Mouse (Mus musculus) midbrain, embryonic 14.5 days (tissue): ENCODE results near the gene Jade2. TPM values are rescaled to one million over a fixed set of nuclear protein-coding genes. Genes with fewer than 3 reads are reported as not detected.

ENCODE experiments used
- ATAC-seq: fragments of 200-750 bp; cut with Nextera tagmentation; 2 replicates; pipeline ENCODE4 v1.8.0; 2017; ENCODE audit warnings: moderate number of reproducible peaks, moderate library complexity; ENCODE audit not compliant: low FRiP score, low TSS enrichment
- DNase-seq: peaks from one replicate; pipeline ENCODE4 v3.0.0-alpha.2; 2015
- H3K27ac ChIP-seq: fragments of 300-500 bp; sonication (generic); replicated peaks from 2 replicates; pipeline ENCODE4 v1.5.1; 2014; ENCODE audit warnings: mild to moderate bottlenecking, low read depth, low read length, moderate library complexity
- H3K27me3 ChIP-seq: fragments of 300-500 bp; sonication (generic); 2 replicates; pipeline ENCODE4 v1.6.1; 2014; ENCODE audit warnings: low read length, control low read depth, mixed read lengths; ENCODE audit not compliant: control insufficient read depth, insufficient read depth
- H3K36me3 ChIP-seq: fragments of 300-500 bp; sonication (generic); 2 replicates; pipeline ENCODE4 v1.6.1; 2014; ENCODE audit warnings: low read length, control low read depth; ENCODE audit not compliant: control insufficient read depth, insufficient read depth
- H3K4me1 ChIP-seq: fragments of 300-500 bp; sonication (generic); 2 replicates; pipeline ENCODE4 v1.6.1; 2014; ENCODE audit warnings: mild to moderate bottlenecking, antibody characterized with exemption, low read length, control low read depth; ENCODE audit not compliant: control insufficient read depth, insufficient read depth
- H3K4me2 ChIP-seq: fragments of 300-500 bp; sonication (generic); 2 replicates; pipeline ENCODE4 v1.6.1; 2014; ENCODE audit warnings: mild to moderate bottlenecking, low read length, moderate library complexity
- H3K4me3 ChIP-seq: fragments of 300-500 bp; sonication (generic); replicated peaks from 2 replicates; pipeline ENCODE4 v1.5.1; 2014; ENCODE audit warnings: low read depth, low read length
- H3K9ac ChIP-seq: fragments of 300-500 bp; sonication (generic); replicated peaks from 2 replicates; pipeline ENCODE4 v1.6.1; 2014; ENCODE audit warnings: mild to moderate bottlenecking, low read length, moderate library complexity
- H3K9me3 ChIP-seq: fragments of 300-500 bp; sonication (generic); 2 replicates; pipeline ENCODE4 v1.6.1; 2016; ENCODE audit warnings: low read length, control low read depth, mixed read lengths; ENCODE audit not compliant: control insufficient read depth
- WGBS: fragments of 180-500 bp; shearing (Covaris S2); extraction: QIAGEN DNeasy Blood & Tissue Kit; methylation state at CpG from one replicate; pipeline ENCODE4 v1.1.7; 2014; 5-methylcytosine and 5-hydroxymethylcytosine counted together
- polyA plus RNA-seq: library from polyadenylated mRNA; unstranded; fragments of >200 nt; fragmentation: Nextera tagmentation; extraction: Ambion mirVana; gene quantifications from 2 replicates; pipeline ENCODE4 v1.2.1, GENCODE M21; 2014

Jade2 gene
- polyA plus RNA-seq, 1 experiment from 2014 or later = 0.30 TPM

GRCm38 (mm10) chr11:51833393-51834066 is 23.9 kb downstream of the Jade2 start:
- no peaks in the 10 kb centered on the region for H3K27me3 ChIP-seq
- no peak overlapping the region for H3K9ac ChIP-seq
- H3K4me2 ChIP-seq = no peak overlapping the region
- no peaks in the 10 kb centered on the region for H3K36me3 ChIP-seq
- WGBS = 94% methylated on average over 10 of the region's 10 CpGs
- DNase-seq (no peak), ATAC-seq (no peak)
- H3K4me1 ChIP-seq = peaks cover 5% of the 10 kb centered on the region; the same call in 1 of the 2 replicates
- no peaks in the 10 kb centered on the region for H3K9me3 ChIP-seq
- no peak overlapping the region for H3K27ac ChIP-seq
- no peak overlapping the region for H3K4me3 ChIP-seq

DNA sequence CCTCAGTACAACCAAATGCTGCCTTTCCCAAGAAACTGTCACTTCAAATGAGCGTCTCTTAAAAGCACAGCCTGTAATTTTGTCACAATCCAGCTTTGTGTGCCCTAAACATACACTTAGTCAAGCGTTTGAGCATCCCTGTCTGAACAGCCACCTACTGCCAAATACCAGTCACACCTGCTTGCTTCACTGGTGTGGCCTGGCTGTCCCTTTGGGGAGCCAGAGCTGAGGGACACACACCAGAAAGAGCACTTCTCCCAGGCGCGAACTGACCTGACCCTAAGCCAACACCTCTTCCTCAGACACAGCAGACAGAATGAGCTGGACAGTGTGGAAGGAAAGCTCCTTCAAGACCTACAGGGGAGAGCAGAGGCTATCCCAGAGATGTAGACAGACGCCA is 24.5 kb downstream of the Jade2 start:
- ATAC-seq = no peak

GRCm38 (mm10) chr11:51831962-51832909 is 25.2 kb downstream of the Jade2 start:
- 54% methylated on average over 4 of the region's 4 CpGs for WGBS
- H3K36me3 ChIP-seq = no peaks in the 10 kb centered on the region
- H3K27me3 ChIP-seq = no peaks in the 10 kb centered on the region
- no peak overlapping the region for H3K9ac ChIP-seq
- no peak for ATAC-seq
- peaks cover 5% of the 10 kb centered on the region; the same call in 1 of the 2 replicates for H3K4me1 ChIP-seq
- H3K4me3 ChIP-seq = no peak overlapping the region
- H3K4me2 ChIP-seq = no peak overlapping the region
- H3K9me3 ChIP-seq = no peaks in the 10 kb centered on the region
- H3K27ac ChIP-seq = no peak overlapping the region
- DNase-seq = peak; percentile 42

More for the DNA sequence above, 24.5 kb downstream of the Jade2 start:
- WGBS = 73% methylated on average over 5 of the region's 5 CpGs
- no peaks in the 10 kb centered on the region for H3K27me3 ChIP-seq
- no peak for DNase-seq
- H3K9ac ChIP-seq = no peak overlapping the region
- no peaks in the 10 kb centered on the region for H3K9me3 ChIP-seq
- peaks cover 5% of the 10 kb centered on the region; the same call in 1 of the 2 replicates for H3K4me1 ChIP-seq
- no peak overlapping the region for H3K4me2 ChIP-seq
- H3K27ac ChIP-seq = no peak overlapping the region
- H3K36me3 ChIP-seq = no peaks in the 10 kb centered on the region
- H3K4me3 ChIP-seq = no peak overlapping the region

- Histone ChIP-seq H3K27ac (no peak overlapping the region), H3K27me3 (no peaks in the 10 kb centered on the region), H3K36me3 (no peaks in the 10 kb centered on the region), H3K9me3 (no peaks in the 10 kb centered on the region), H3K4me2 (no peak overlapping the region), H3K4me3 (no peak overlapping the region), H3K4me1 (peaks cover 5% of the 10 kb centered on the region; the same call in 1 of the 2 replicates), H3K9ac (no peak overlapping the region)
- ATAC-seq (no peak), DNase-seq (no peak)
- 94% methylated on average over 19 of the region's 19 CpGs for WGBS
Observed at GRCm38 (mm10) chr11:51824867-51825424, 32.5 kb downstream of the Jade2 start.

- WGBS = 94% methylated on average over 3 of the region's 3 CpGs
- ATAC-seq (no peak), DNase-seq (no peak)
- Histone ChIP-seq H3K9ac (no peak overlapping the region), H3K4me3 (no peak overlapping the region), H3K27me3 (no peaks in the 10 kb centered on the region), H3K36me3 (no peaks in the 10 kb centered on the region), H3K4me1 (peaks cover 5% of the 10 kb centered on the region; the same call in 1 of the 2 replicates), H3K27ac (no peak overlapping the region), H3K4me2 (no peak overlapping the region), H3K9me3 (no peaks in the 10 kb centered on the region)
Observed at GRCm38 (mm10) chr11:51823963-51824753, 33.3 kb downstream of the Jade2 start.

GRCm38 (mm10) chr11:51823271-51823670 is 34.2 kb downstream of the Jade2 start:
- Histone ChIP-seq H3K4me2 (no peak overlapping the region), H3K9me3 (no peaks in the 10 kb centered on the region), H3K4me3 (no peak overlapping the region), H3K9ac (no peak overlapping the region), H3K27me3 (no peaks in the 10 kb centered on the region), H3K36me3 (no peaks in the 10 kb centered on the region), H3K27ac (no peak overlapping the region), H3K4me1 (peaks cover 5% of the 10 kb centered on the region; the same call in 1 of the 2 replicates)
- WGBS = 20% methylated on average over 11 of the region's 11 CpGs
- DNase-seq (no peak), ATAC-seq (no peak)

DNA sequence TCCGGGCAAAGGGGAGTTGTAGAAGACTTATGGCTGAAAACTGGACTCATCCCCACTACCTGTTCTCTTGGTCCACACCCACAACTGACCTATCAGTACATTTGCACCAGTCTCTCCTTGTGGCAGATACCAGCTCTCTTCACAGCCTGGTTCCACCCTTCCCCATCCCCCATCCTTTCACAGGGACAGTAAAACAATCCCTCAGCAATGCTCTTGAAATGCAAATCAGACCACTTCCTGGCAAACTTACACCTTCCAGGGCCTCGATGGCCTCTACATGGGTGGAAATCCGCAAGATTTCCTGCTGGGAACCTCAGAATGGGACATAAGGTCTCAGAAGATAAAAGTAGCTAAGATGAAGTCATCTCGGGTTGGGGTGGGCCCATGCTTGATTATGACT is 34.7 kb downstream of the Jade2 start:
- WGBS = 26% methylated on average over 4 of the region's 4 CpGs

GRCm38 (mm10) chr11:51820861-51821260 is 36.6 kb downstream of the Jade2 start:
- no peak overlapping the region for H3K27ac ChIP-seq
- WGBS = 46% methylated on average over 11 of the region's 11 CpGs
- ATAC-seq (no peak), DNase-seq (peak; percentile 85)
- no peak overlapping the region for H3K9ac ChIP-seq
- no peaks in the 10 kb centered on the region for H3K9me3 ChIP-seq
- no peak overlapping the region for H3K4me2 ChIP-seq
- H3K27me3 ChIP-seq = no peaks in the 10 kb centered on the region
- H3K36me3 ChIP-seq = no peaks in the 10 kb centered on the region
- H3K4me1 ChIP-seq = peaks cover 5% of the 10 kb centered on the region; the same call in 1 of the 2 replicates
- no peak overlapping the region for H3K4me3 ChIP-seq

More for the DNA sequence above, 34.7 kb downstream of the Jade2 start:
- DNase-seq (no peak), ATAC-seq (no peak)
- Histone ChIP-seq H3K4me2 (no peak overlapping the region), H3K4me1 (peaks cover 5% of the 10 kb centered on the region; the same call in 1 of the 2 replicates), H3K9me3 (no peaks in the 10 kb centered on the region), H3K36me3 (no peaks in the 10 kb centered on the region), H3K27ac (no peak overlapping the region), H3K4me3 (no peak overlapping the region), H3K9ac (no peak overlapping the region), H3K27me3 (no peaks in the 10 kb centered on the region)
